Mouse (Mus musculus) cerebellum, adult 11-12 months (tissue): Measurements from ENCODE around the gene Atp6v1g1.

Experiments used
- DNase-seq: peaks from one replicate; pipeline ENCODE4 v3.0.0; 2022

Atp6v1g1 gene

GRCm38 (mm10) chr4:63585216-63585615, 40.6 kb downstream of the Atp6v1g1 start:
- DNase-seq: no peak

- no peak for DNase-seq
Observed at GRCm38 (mm10) chr4:63586240-63586639, 41.7 kb downstream of the Atp6v1g1 start.

GRCm38 (mm10) chr4:63589987-63590386, 45.4 kb downstream of the Atp6v1g1 start:
- no peak for DNase-seq

- DNase-seq: no peak
Observed at GRCm38 (mm10) chr4:63590538-63590937, 46.0 kb downstream of the Atp6v1g1 start.

- no peak for DNase-seq
Observed at GRCm38 (mm10) chr4:63594459-63595110, 50.0 kb downstream of the Atp6v1g1 start.

- no peak for DNase-seq
Observed at GRCm38 (mm10) chr4:63595259-63595658, 50.7 kb downstream of the Atp6v1g1 start.

- no peak for DNase-seq
Observed at GRCm38 (mm10) chr4:63596010-63596409, 51.4 kb downstream of the Atp6v1g1 start.
